In genomic region chr1:165641786-165642771, GRCm38 (mm10) we compare ENCODE assay signal across 8 mouse cellular contexts. TPM values are rescaled to one million over a fixed set of nuclear protein-coding genes. Genes with fewer than 3 reads are reported as not detected.
DNase-seq lines count a peak whose midpoint lies in the region; ATAC-seq lines count a peak whose summit lies in the region.

No protein-coding gene starts in this region.

- DNase-seq in adrenal gland, adult 2 months: peak; percentile 95
- DNase-seq in embryo, embryonic 11.5 days (ENCODE audit: low read depth, low spot score): peak; percentile 80
- peak; percentile 89 to 93 for DNase-seq in gastrocnemius, postnatal 36 days
- peak; percentile 90 to 92 for DNase-seq in left cerebral cortex, postnatal 25 days (ENCODE audit: low spot score in 2 of 2)
- peak; percentile 87 for DNase-seq in mesoderm, embryonic 11.5 days (ENCODE audit: low read depth, low spot score)
- DNase-seq in right cerebral cortex, postnatal 25 days: peak; percentile 91
- peak; percentile 86 to 94 for DNase-seq in urinary bladder, postnatal 4 days (ENCODE audit: low spot score in 2 of 2)

- peak overlapping the region; percentile 94 for H3K27ac ChIP-seq in intestine, embryonic 15.5 days

- no peaks in the 10 kb centered on the region for H3K36me3 ChIP-seq in intestine, embryonic 15.5 days

- WGBS in intestine, embryonic 15.5 days: under 1% methylated on average over 75 of the region's 75 CpGs

- ATAC-seq in intestine, embryonic 15.5 days: peak; percentile 92

- peaks cover 5% of the 10 kb centered on the region; the same call in 1 of the 2 replicates for H3K4me1 ChIP-seq in intestine, embryonic 15.5 days (replicated peaks)

- peak overlapping the region; percentile 83 for H3K4me3 ChIP-seq in intestine, embryonic 15.5 days (replicated peaks)

- intact Hi-C loops in gastrocnemius, postnatal 36 days (cut with DNase I): loop anchor here (5.0 kb wide), 2 partner anchors 55 to 185 kb away; no protein-coding TSS in a partner anchor
- intact Hi-C loops in left cerebral cortex, postnatal 25 days (cut with DNase I): loop anchor here (5.0 kb wide), 2 partner anchors 60 to 360 kb away; partner anchors contain the start of gene Pou2f1

- no peaks in the 10 kb centered on the region for H3K9me3 ChIP-seq in intestine, embryonic 15.5 days

- H3K27me3 ChIP-seq in intestine, embryonic 15.5 days (replicated peaks): no peaks in the 10 kb centered on the region

- H3K9ac ChIP-seq in intestine, embryonic 15.5 days: peak overlapping the region; percentile 93

- H3K4me2 ChIP-seq in intestine, embryonic 15.5 days (replicated peaks): peak overlapping the region; percentile 77

RNA-seq across cellular contexts. Expression of gene Mpzl1, which starts 7.7 kb away (rescaled TPM):
- total RNA-seq in adrenal gland, adult 2 months (2021): 10 to 100 TPM; 14.1 to 21.5 TPM
- polyA plus RNA-seq in adrenal gland, adult 2 months (2012; rRNA removed): 12.8 and 12.9 TPM in 2 replicates
- total RNA-seq in gastrocnemius, postnatal 36 days (2021): 1 to 10 TPM; 8.6 to 9.1 TPM
- 129 and 130 TPM in 2 replicates for polyA plus RNA-seq in intestine, embryonic 15.5 days (2015; fragmentation: Nextera tagmentation; extraction: Ambion mirVana)
- 10 to 100 TPM; 34.2 to 36.6 TPM for total RNA-seq in left cerebral cortex, postnatal 25 days (2021)

Comparison
In these comparisons a context has a peak if more than half of its experiments do, and no peak if none do; other contexts are left out.
1. Peak in every context shown above with its lines: DNase-seq, ATAC-seq, H3K4me3 ChIP-seq and H3K27ac ChIP-seq.